Mouse (Mus musculus): ENCODE measurements around the gene Pcgf1.

DNA sequence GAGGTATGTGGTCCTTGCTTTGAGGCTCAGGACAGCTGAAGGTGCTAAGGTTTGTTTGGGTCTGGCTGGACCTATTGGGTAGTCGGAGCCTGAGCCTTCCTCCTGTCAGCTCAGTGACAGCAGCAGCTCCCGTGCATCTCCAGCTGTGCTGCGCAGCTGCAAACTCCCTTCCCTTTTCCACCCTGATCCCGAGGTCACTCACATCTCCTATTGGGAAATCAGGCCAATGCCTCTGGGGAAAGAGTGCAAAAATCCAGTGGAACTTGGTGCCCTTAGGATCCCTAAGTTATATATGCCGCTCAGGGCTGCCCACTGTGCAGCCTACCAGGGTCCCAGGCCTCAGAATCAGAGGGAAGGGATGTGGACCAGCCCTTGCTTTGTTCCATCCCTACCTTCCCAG lies 5.8 kb downstream of the Pcgf1 start:
- no peak for TF ChIP-seq POLR2A (IDR thresholded peaks at IDR 0.05; ENCODE audit: borderline replicate concordance, control insufficient read depth, low read depth, low read length)
- no peak for TF ChIP-seq CTCF (IDR thresholded peaks at IDR 0.05; ENCODE audit: control insufficient read depth, insufficient read depth, low read length)

Measured in bone marrow, adult 2 months (tissue).